Mouse (Mus musculus) E14TG2a.4 (cell line): ENCODE data around the gene Gpr153.

Experiments used
- CTCF ChIP-seq: conservative IDR thresholded peaks from 2 replicates; pipeline ENCODE4 v1.5.1; 2014; ENCODE audit warnings: low read length
- POU5F1 ChIP-seq: IDR thresholded peaks from 2 replicates; pipeline ENCODE4 v1.6.1; 2014; ENCODE audit warnings: low read length, borderline replicate concordance

DNA sequence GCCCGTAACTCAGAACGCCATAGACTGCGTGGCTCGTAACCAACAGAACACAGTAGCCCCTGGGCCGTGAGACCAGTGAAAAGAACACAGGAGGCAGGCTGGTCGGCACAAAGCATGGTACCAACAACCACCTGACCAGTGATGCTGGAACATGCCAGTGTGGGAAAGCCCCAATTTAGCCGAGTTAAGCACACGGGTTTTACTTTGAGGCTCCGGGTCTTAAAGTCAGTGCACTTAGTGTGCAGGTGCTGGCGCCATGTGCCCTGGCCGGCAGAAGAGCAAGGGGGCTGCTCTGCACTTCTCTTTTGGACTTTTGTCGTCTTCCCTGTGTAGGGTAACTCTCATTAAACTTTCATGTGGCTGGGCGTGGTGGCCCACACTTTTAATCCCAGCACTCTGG, 4.1 kb upstream of the Gpr153 start:
- TF ChIP-seq CTCF: no peak
- TF ChIP-seq POU5F1: no peak
